Mouse (Mus musculus) olfactory bulb, adult 2 months (tissue): ENCODE results near the gene Anks1. TPM values are rescaled to one million over a fixed set of nuclear protein-coding genes. Genes with fewer than 3 reads are reported as not detected.

Experiments used
- H3K27ac ChIP-seq: fragments of 200-500 bp; 2 replicates; pipeline ENCODE4 v1.5.1; 2012; ENCODE audit warnings: low read depth, low read length; ENCODE audit not compliant: insufficient read depth
- H3K4me1 ChIP-seq: fragments of 200-500 bp; 2 replicates; pipeline ENCODE4 v1.6.1; 2012; ENCODE audit warnings: low read length; ENCODE audit not compliant: control insufficient read depth, insufficient read depth
- H3K4me3 ChIP-seq: fragments of 200-500 bp; 2 replicates; pipeline ENCODE4 v1.5.1; 2012; ENCODE audit warnings: mild to moderate bottlenecking, low read depth, low read length, moderate library complexity; ENCODE audit not compliant: insufficient read depth
- CTCF ChIP-seq: fragments of 200-500 bp; IDR thresholded peaks from 2 replicates; pipeline ENCODE4 v1.5.1; 2012; ENCODE audit warnings: low read depth, mild to moderate bottlenecking, low read length, moderate library complexity; ENCODE audit not compliant: insufficient read depth
- POLR2A ChIP-seq: fragments of 200-500 bp; IDR thresholded peaks from 2 replicates; pipeline ENCODE4 v1.6.1; 2012; ENCODE audit warnings: mild to moderate bottlenecking, low read depth, low read length, moderate library complexity; ENCODE audit not compliant: insufficient read depth
- WGBS: fragments of 180-500 bp; shearing (Covaris S2); methylation state at CpG from one replicate; pipeline ENCODE4 v1.1.7; 2018; 5-methylcytosine and 5-hydroxymethylcytosine counted together
- polyA plus RNA-seq: library from polyadenylated mRNA; stranded (reverse); fragments of >200 nt; gene quantifications from 2 replicates; pipeline ENCODE4 v1.2.4, GENCODE M21; 2012; ENCODE audit warnings: low replicate concordance; ENCODE audit not compliant: missing spikeins, insufficient read depth, insufficient read length

Gene Anks1
- polyA plus RNA-seq, 1 experiment: not detected

- Histone ChIP-seq H3K4me3 (no peak overlapping the region), H3K27ac (no peak overlapping the region), H3K4me1 (peaks cover 45% of the 10 kb centered on the region)
- 78% methylated on average over 8 of the region's 8 CpGs for WGBS
- no peak for TF ChIP-seq CTCF
- no peak for TF ChIP-seq POLR2A
These were observed 107.1 kb downstream of the Anks1 start for GRCm38 (mm10) chr17:28016056-28016797.

GRCm38 (mm10) chr17:28018344-28018743 is 109.2 kb downstream of the Anks1 start:
- no peak overlapping the region for H3K27ac ChIP-seq
- H3K4me3 ChIP-seq: no peak overlapping the region
- H3K4me1 ChIP-seq: peaks cover 53% of the 10 kb centered on the region
- TF ChIP-seq POLR2A (no peak), CTCF (no peak)
- WGBS: 76% methylated on average over 6 of the region's 6 CpGs

DNA sequence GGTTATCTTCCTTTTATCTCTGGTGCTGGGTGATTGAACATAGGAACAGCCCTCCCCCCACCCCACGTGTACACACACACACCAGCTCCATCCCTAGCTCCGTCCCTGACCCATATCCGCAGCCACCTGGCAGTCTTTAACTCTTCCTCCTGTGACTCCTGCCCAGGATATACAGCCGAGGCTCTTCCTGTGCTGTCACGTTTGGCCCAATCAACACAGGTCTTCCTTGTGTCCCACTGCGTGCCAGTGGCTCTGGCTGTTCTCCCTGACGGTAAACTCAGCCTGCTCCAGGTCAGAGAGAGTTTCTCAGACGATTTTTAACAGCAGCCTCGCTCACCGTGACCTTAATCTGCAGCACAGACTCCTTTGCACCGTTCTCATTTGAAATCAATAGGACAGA is 109.7 kb downstream of the Anks1 start:
- no peak overlapping the region for H3K27ac ChIP-seq
- WGBS: 68% methylated on average over 11 of the region's 11 CpGs
- TF ChIP-seq POLR2A (no peak), CTCF (no peak)
- H3K4me1 ChIP-seq: peaks cover 53% of the 10 kb centered on the region
- no peak overlapping the region for H3K4me3 ChIP-seq

GRCm38 (mm10) chr17:28019785-28020696 is 110.9 kb downstream of the Anks1 start:
- Histone ChIP-seq H3K27ac (no peak overlapping the region), H3K4me3 (no peak overlapping the region), H3K4me1 (peaks cover 58% of the 10 kb centered on the region)
- no peak for TF ChIP-seq CTCF
- 78% methylated on average over 21 of the region's 21 CpGs for WGBS

- no peak for TF ChIP-seq POLR2A
- TF ChIP-seq CTCF: no peak
- 67% methylated on average over 10 of the region's 10 CpGs for WGBS
- Histone ChIP-seq H3K4me1 (peaks cover 72% of the 10 kb centered on the region), H3K27ac (no peak overlapping the region), H3K4me3 (no peak overlapping the region)
These were observed 112.8 kb downstream of the Anks1 start for GRCm38 (mm10) chr17:28021911-28022310.

DNA sequence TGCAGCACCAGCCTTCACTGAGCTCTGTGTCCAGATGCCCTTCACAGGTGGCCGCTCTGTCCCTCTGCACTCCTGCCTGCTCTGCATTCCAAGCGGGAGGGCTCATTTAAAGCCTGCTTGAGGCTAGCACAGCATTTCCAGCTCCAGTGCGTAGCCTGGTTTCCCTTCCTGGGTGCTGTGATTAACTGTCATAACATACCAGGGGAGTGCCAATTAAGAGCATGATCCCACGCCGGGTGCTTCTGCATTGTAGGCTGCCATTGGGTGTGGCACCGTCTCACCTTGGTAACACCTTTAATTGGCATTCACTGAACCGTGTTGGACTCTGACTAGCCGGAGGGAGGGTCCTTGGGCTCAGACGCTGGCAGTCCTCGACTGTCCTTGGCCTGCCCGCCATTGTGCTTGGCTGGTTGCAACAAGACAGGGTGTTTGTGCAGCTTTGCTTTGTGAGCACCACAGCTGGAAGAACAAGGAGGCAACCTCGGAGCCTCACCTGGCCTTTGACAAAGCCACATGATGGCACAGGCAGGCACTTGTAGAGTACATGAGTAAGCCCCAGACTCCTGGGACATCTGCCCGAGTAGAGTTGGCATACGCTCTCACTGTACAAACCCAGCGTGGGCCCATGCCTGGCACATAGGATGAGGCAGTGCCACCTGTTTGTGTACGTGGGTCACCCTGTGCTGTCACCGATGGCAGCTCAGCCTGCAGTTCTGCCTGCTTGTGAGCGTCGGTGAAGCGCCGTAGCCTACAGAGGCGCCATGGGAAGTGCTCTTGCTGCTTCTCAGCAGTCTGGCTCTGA is 113.9 kb downstream of the Anks1 start:
- Histone ChIP-seq H3K27ac (no peak overlapping the region), H3K4me3 (no peak overlapping the region), H3K4me1 (peaks cover 78% of the 10 kb centered on the region)
- 66% methylated on average over 22 of the region's 22 CpGs for WGBS
- no peak for TF ChIP-seq POLR2A
- TF ChIP-seq CTCF: no peak

DNA sequence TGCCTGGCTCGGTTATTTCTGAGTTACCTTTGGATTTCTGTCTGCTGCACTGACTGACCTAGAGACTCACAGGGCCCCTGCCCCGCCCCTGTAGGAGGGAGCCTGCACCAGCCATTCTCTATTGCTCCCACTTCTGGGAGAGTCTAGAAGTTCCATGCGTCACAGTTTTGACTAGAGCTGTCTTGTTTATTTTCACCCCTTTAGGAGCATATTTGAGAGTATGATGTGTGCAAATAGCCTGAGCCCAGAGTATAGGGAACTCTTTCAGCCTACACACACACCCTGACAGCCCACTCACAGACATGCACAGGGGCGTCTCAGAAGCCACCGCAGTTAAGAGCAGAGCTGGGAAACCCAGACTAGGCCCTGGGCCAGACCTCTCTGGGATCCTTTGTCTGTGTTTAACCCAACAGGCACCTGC is 116.4 kb downstream of the Anks1 start:
- 38% methylated on average over 5 of the region's 5 CpGs for WGBS
- H3K27ac ChIP-seq: no peak overlapping the region
- no peak for TF ChIP-seq CTCF
- TF ChIP-seq POLR2A: no peak
- H3K4me1 ChIP-seq: peaks cover 75% of the 10 kb centered on the region
- H3K4me3 ChIP-seq: no peak overlapping the region

GRCm38 (mm10) chr17:28026111-28026872 is 117.2 kb downstream of the Anks1 start:
- TF ChIP-seq POLR2A (no peak), CTCF (no peak)
- no peak overlapping the region for H3K4me3 ChIP-seq
- 64% methylated on average over 14 of the region's 14 CpGs for WGBS
- H3K27ac ChIP-seq: no peak overlapping the region
- H3K4me1 ChIP-seq: peaks cover 74% of the 10 kb centered on the region
